Mouse (Mus musculus): ENCODE measurements around the gene Dgkb. TPM values are rescaled to one million over a fixed set of nuclear protein-coding genes. Genes with fewer than 3 reads are reported as not detected.

Dgkb gene
- polyA plus RNA-seq, 1 experiment: 1.1 TPM

GRCm38 (mm10) chr12:38361491-38361890 lies 544.0 kb downstream of the Dgkb start:
- no peak overlapping the region for H3K27ac ChIP-seq (ENCODE audit: insufficient read depth, low read depth, low read length)
- H3K4me3 ChIP-seq (ENCODE audit: low read depth, low read length): no peak overlapping the region
- WGBS: 88% methylated on average over 4 of the region's 4 CpGs
- no peaks in the 10 kb centered on the region for H3K27me3 ChIP-seq (ENCODE audit: control insufficient read depth, insufficient read depth, low read length)
- H3K4me1 ChIP-seq (ENCODE audit: control insufficient read depth, insufficient read depth, insufficient read length, low read length): no peaks in the 10 kb centered on the region
- no peaks in the 10 kb centered on the region for H3K36me3 ChIP-seq (ENCODE audit: control insufficient read depth, insufficient read depth, low read length)
- TF ChIP-seq CTCF (IDR thresholded peaks at IDR 0.05; ENCODE audit: extremely low read depth, insufficient read length, insufficient replicate concordance, low read depth, low read length): no peak
- TF ChIP-seq POLR2A (IDR thresholded peaks at IDR 0.05; ENCODE audit: low read depth, low read length): no peak

- H3K27ac ChIP-seq (ENCODE audit: insufficient read depth, low read depth, low read length): no peak overlapping the region
- no peak overlapping the region for H3K4me3 ChIP-seq (ENCODE audit: low read depth, low read length)
- TF ChIP-seq CTCF (IDR thresholded peaks at IDR 0.05; ENCODE audit: extremely low read depth, insufficient read length, insufficient replicate concordance, low read depth, low read length) (no peak), POLR2A (IDR thresholded peaks at IDR 0.05; ENCODE audit: low read depth, low read length) (no peak)
- H3K4me1 ChIP-seq (ENCODE audit: control insufficient read depth, insufficient read depth, insufficient read length, low read length): no peaks in the 10 kb centered on the region
- no peaks in the 10 kb centered on the region for H3K27me3 ChIP-seq (ENCODE audit: control insufficient read depth, insufficient read depth, low read length)
- H3K36me3 ChIP-seq (ENCODE audit: control insufficient read depth, insufficient read depth, low read length): no peaks in the 10 kb centered on the region
- WGBS: 71% methylated on average over 2 of the region's 2 CpGs
Measured at GRCm38 (mm10) chr12:38371597-38371996, 554.1 kb downstream of the Dgkb start.

- Histone ChIP-seq H3K27ac (ENCODE audit: insufficient read depth, low read depth, low read length) (no peak overlapping the region), H3K4me1 (ENCODE audit: control insufficient read depth, insufficient read depth, insufficient read length, low read length) (no peaks in the 10 kb centered on the region), H3K27me3 (ENCODE audit: control insufficient read depth, insufficient read depth, low read length) (no peaks in the 10 kb centered on the region), H3K36me3 (ENCODE audit: control insufficient read depth, insufficient read depth, low read length) (no peaks in the 10 kb centered on the region), H3K4me3 (ENCODE audit: low read depth, low read length) (no peak overlapping the region)
- WGBS: 28% methylated on average over 3 of the region's 3 CpGs
- TF ChIP-seq CTCF (IDR thresholded peaks at IDR 0.05; ENCODE audit: extremely low read depth, insufficient read length, insufficient replicate concordance, low read depth, low read length) (no peak), POLR2A (IDR thresholded peaks at IDR 0.05; ENCODE audit: low read depth, low read length) (no peak)
Measured at GRCm38 (mm10) chr12:38374159-38374558, 556.6 kb downstream of the Dgkb start.

- Histone ChIP-seq H3K27ac (ENCODE audit: insufficient read depth, low read depth, low read length) (no peak overlapping the region), H3K27me3 (ENCODE audit: control insufficient read depth, insufficient read depth, low read length) (no peaks in the 10 kb centered on the region), H3K4me1 (ENCODE audit: control insufficient read depth, insufficient read depth, insufficient read length, low read length) (no peaks in the 10 kb centered on the region), H3K36me3 (ENCODE audit: control insufficient read depth, insufficient read depth, low read length) (no peaks in the 10 kb centered on the region), H3K4me3 (ENCODE audit: low read depth, low read length) (no peak overlapping the region)
- TF ChIP-seq POLR2A (IDR thresholded peaks at IDR 0.05; ENCODE audit: low read depth, low read length) (no peak), CTCF (IDR thresholded peaks at IDR 0.05; ENCODE audit: extremely low read depth, insufficient read length, insufficient replicate concordance, low read depth, low read length) (no peak)
- 80% methylated on average over 6 of the region's 6 CpGs for WGBS
Measured at GRCm38 (mm10) chr12:38385942-38386341, 568.4 kb downstream of the Dgkb start.

DNA sequence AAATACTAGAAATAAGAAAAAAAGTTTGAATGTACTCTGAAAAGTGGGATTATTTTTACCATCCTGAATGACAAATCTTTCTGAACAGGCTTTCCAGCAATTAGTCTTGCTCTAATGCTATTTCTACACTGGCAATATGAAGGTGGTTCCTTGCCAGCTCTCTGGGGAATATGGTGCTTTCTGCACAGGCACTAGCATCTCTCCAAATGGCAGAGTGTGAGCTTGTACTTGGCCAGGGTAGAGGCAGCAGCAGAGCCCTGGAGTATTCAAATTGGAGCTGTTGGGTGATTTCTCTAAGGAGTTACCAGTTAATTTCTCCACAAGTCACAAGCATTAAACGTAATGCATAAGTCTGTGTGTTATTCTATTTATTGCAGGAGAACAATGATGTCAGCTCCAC lies 569.5 kb downstream of the Dgkb start:
- no peak overlapping the region for H3K27ac ChIP-seq (ENCODE audit: insufficient read depth, low read depth, low read length)
- H3K36me3 ChIP-seq (ENCODE audit: control insufficient read depth, insufficient read depth, low read length): no peaks in the 10 kb centered on the region
- 81% methylated on average over 1 of the region's 1 CpGs for whole genome bisulfite sequencing
- no peaks in the 10 kb centered on the region for H3K27me3 ChIP-seq (ENCODE audit: control insufficient read depth, insufficient read depth, low read length)
- TF ChIP-seq CTCF (IDR thresholded peaks at IDR 0.05; ENCODE audit: extremely low read depth, insufficient read length, insufficient replicate concordance, low read depth, low read length): no peak
- TF ChIP-seq POLR2A (IDR thresholded peaks at IDR 0.05; ENCODE audit: low read depth, low read length): no peak
- H3K4me3 ChIP-seq (ENCODE audit: low read depth, low read length): no peak overlapping the region
- H3K4me1 ChIP-seq (ENCODE audit: control insufficient read depth, insufficient read depth, insufficient read length, low read length): no peaks in the 10 kb centered on the region

- Histone ChIP-seq H3K4me3 (ENCODE audit: low read depth, low read length) (no peak overlapping the region), H3K36me3 (ENCODE audit: control insufficient read depth, insufficient read depth, low read length) (no peaks in the 10 kb centered on the region), H3K27me3 (ENCODE audit: control insufficient read depth, insufficient read depth, low read length) (no peaks in the 10 kb centered on the region), H3K27ac (ENCODE audit: insufficient read depth, low read depth, low read length) (no peak overlapping the region), H3K4me1 (ENCODE audit: control insufficient read depth, insufficient read depth, insufficient read length, low read length) (no peaks in the 10 kb centered on the region)
- no peak for TF ChIP-seq CTCF (IDR thresholded peaks at IDR 0.05; ENCODE audit: extremely low read depth, insufficient read length, insufficient replicate concordance, low read depth, low read length)
- 58% methylated on average over 2 of the region's 2 CpGs for WGBS
Measured at GRCm38 (mm10) chr12:38387654-38388053, 570.1 kb downstream of the Dgkb start.

- Histone ChIP-seq H3K4me3 (ENCODE audit: low read depth, low read length) (no peak overlapping the region), H3K4me1 (ENCODE audit: control insufficient read depth, insufficient read depth, insufficient read length, low read length) (no peaks in the 10 kb centered on the region), H3K27ac (ENCODE audit: insufficient read depth, low read depth, low read length) (no peak overlapping the region), H3K36me3 (ENCODE audit: control insufficient read depth, insufficient read depth, low read length) (no peaks in the 10 kb centered on the region), H3K27me3 (ENCODE audit: control insufficient read depth, insufficient read depth, low read length) (no peaks in the 10 kb centered on the region)
- TF ChIP-seq CTCF (IDR thresholded peaks at IDR 0.05; ENCODE audit: extremely low read depth, insufficient read length, insufficient replicate concordance, low read depth, low read length) (no peak), POLR2A (IDR thresholded peaks at IDR 0.05; ENCODE audit: low read depth, low read length) (no peak)
- 34% methylated on average over 5 of the region's 5 CpGs for WGBS
Measured at GRCm38 (mm10) chr12:38388243-38388642, 570.7 kb downstream of the Dgkb start.

All from small intestine, adult 2 months (tissue).